Mouse (Mus musculus) liver, postnatal 0 days (tissue): ENCODE measurements around the gene Ltk. TPM values are rescaled to one million over a fixed set of nuclear protein-coding genes. Genes with fewer than 3 reads are reported as not detected.

Experiments
- ATAC-seq: fragments of 200-750 bp; cut with Nextera tagmentation; 2 replicates; pipeline ENCODE4 v1.8.0; 2017; ENCODE audit warnings: mild to moderate bottlenecking, moderate library complexity
- DNase-seq: peaks from one replicate; pipeline ENCODE4 v3.0.0-alpha.2; 2016
- H3K27ac ChIP-seq: fragments of 300-500 bp; sonication (generic); 2 replicates; pipeline ENCODE4 v1.5.1; 2014; ENCODE audit warnings: antibody characterized with exemption, moderate library complexity, mild to moderate bottlenecking, low read depth
- H3K27me3 ChIP-seq: fragments of 300-500 bp; sonication (generic); 2 replicates; pipeline ENCODE4 v1.6.1; 2014; ENCODE audit warnings: low read length, control low read depth, mixed read lengths; ENCODE audit not compliant: insufficient read depth
- H3K36me3 ChIP-seq: fragments of 300-500 bp; sonication (generic); replicated peaks from 2 replicates; pipeline ENCODE4 v1.6.1; 2014; ENCODE audit warnings: mild to moderate bottlenecking, control low read depth, low read length, moderate library complexity, mixed read lengths; ENCODE audit not compliant: insufficient read depth
- H3K4me1 ChIP-seq: fragments of 300-500 bp; sonication (generic); 2 replicates; pipeline ENCODE4 v1.6.1; 2014; ENCODE audit warnings: antibody characterized with exemption, mild to moderate bottlenecking, control low read depth; ENCODE audit not compliant: insufficient read depth
- H3K4me2 ChIP-seq: fragments of 300-500 bp; sonication (generic); 2 replicates; pipeline ENCODE4 v1.6.1; 2014; ENCODE audit warnings: low read depth, mild to moderate bottlenecking, low read length, moderate library complexity, mixed read lengths
- H3K4me3 ChIP-seq: fragments of 300-500 bp; sonication (generic); 2 replicates; pipeline ENCODE4 v1.5.1; 2014; ENCODE audit warnings: low read depth, low read length
- H3K9ac ChIP-seq: fragments of 300-500 bp; sonication (generic); replicated peaks from 2 replicates; pipeline ENCODE4 v1.6.1; 2014; ENCODE audit warnings: mild to moderate bottlenecking, moderate library complexity
- H3K9me3 ChIP-seq: fragments of 300-500 bp; sonication (generic); 2 replicates; pipeline ENCODE4 v1.6.1; 2016; ENCODE audit warnings: mild to moderate bottlenecking, control low read depth, low read length, mixed read lengths
- CTCF ChIP-seq: sonication (generic); IDR thresholded peaks from 2 replicates; pipeline ENCODE4 v1.5.1; 2016; ENCODE audit warnings: antibody characterized with exemption, low read depth
- EP300 ChIP-seq: IDR thresholded peaks from 2 replicates; pipeline ENCODE4 v1.6.1; 2016; ENCODE audit warnings: antibody characterized with exemption, low read depth, mild to moderate bottlenecking
- WGBS: fragments of 180-500 bp; shearing (Covaris S2); extraction: QIAGEN DNeasy Blood & Tissue Kit; methylation state at CpG from one replicate; pipeline ENCODE4 v1.1.7; 2014; ENCODE audit not compliant: insufficient replicate concordance; 5-methylcytosine and 5-hydroxymethylcytosine counted together
- polyA plus RNA-seq: library from polyadenylated mRNA; unstranded; fragments of >200 nt; fragmentation: Nextera tagmentation; extraction: Ambion mirVana; gene quantifications from 2 replicates; pipeline ENCODE4 v1.2.1, GENCODE M21; 2015

Gene Ltk
- 0.13 and 0.16 TPM in 2 replicates for polyA plus RNA-seq

DNA sequence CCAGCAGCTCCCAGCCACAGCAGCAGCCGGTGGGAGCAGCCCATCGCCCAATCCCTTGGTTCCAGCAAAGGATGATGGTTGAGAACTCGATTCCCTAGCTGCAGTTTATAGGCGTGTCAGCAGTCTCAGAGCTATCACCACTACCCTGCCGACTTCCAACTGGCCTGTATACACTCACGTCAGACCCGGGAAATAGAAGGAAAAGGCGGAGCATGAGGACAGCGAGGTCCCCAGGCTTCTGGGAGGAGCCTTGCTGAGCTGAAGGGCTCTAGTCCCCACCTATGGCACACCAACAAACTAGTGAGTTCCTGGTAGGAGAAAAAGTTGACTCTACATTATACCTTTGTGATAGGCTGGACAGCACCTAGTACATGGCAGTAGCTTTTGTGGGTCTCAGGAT, at the start of gene Ltk:
Gene Ltk (minus strand): TSS at position 181 of the 400 bp plus-strand sequence.
- TF ChIP-seq CTCF (no peak), EP300 (no peak)
- WGBS: 14% methylated on average over 9 of the region's 9 CpGs
- H3K4me1 ChIP-seq: peaks cover 10% of the 10 kb centered on the region
- H3K4me2 ChIP-seq: 0 out of 2 replicates have a peak within 1 kb of the TSS, but pooled peaks have one; percentile 96
- ATAC-seq: no peak
- H3K9ac ChIP-seq: no peak within 1 kb of the TSS
- H3K27ac ChIP-seq: no peak within 1 kb of the TSS
- no peaks in the 10 kb centered on the region for H3K9me3 ChIP-seq
- peaks cover 41% of the 10 kb centered on the region for H3K27me3 ChIP-seq
- no peak for DNase-seq
- H3K4me3 ChIP-seq: no peak within 1 kb of the TSS
- H3K36me3 ChIP-seq: peaks cover 3% of the 10 kb centered on the region; the same call in 1 of the 2 replicates

DNA sequence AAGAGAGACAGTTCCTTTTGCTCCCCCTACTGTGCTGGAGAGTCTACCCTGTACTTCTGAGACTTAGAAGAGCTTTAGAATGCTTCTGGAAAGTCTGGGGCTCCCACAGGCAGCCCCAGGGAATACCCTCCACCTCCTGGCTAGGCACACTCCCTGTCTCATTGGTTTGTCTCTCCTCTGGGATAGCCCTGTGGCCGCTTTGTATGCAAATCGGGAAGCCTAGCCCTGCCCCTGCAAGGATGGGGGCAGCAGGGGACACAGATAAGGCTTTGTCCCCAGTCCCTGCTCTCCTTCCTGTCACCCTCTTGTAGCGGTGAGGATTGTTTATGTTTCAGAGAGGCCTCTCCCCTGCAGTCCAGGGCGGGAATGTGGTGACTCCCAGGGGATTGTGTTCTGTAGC, 48.6 kb upstream of the Ltk start:
- Histone ChIP-seq H3K27me3 (no peaks in the 10 kb centered on the region; the same call in 1 of the 2 replicates), H3K27ac (no peak overlapping the region), H3K4me1 (no peaks in the 10 kb centered on the region; the same call in 1 of the 2 replicates), H3K36me3 (no peaks in the 10 kb centered on the region), H3K4me2 (no peak overlapping the region), H3K9ac (no peak overlapping the region), H3K4me3 (no peak overlapping the region), H3K9me3 (no peaks in the 10 kb centered on the region)
- ATAC-seq (no peak), DNase-seq (no peak)
- TF ChIP-seq CTCF: no peak
- no peak for TF ChIP-seq EP300
- 39% methylated on average over 4 of the region's 4 CpGs for WGBS

DNA sequence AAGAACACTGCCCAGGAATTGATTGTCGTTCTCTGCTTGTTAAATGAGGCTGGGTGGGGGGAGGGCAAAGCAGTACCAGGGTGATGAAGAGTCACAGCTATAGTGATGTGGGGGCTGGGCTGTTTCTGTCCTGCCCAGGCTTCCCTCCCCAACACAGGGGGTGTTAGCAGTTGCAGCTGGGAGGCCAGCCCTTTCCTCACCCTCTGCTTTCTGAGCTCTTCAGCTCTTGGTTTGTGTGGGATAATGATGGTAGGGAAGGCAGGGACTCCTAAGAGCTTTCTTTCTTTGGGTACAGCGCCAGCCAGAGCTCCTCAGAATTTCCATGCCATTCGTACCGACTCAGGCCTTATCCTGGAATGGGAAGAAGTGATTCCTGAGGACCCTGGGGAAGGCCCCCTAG, 48.2 kb upstream of the Ltk start:
- no peak for ATAC-seq
- no peak overlapping the region for H3K27ac ChIP-seq

DNA sequence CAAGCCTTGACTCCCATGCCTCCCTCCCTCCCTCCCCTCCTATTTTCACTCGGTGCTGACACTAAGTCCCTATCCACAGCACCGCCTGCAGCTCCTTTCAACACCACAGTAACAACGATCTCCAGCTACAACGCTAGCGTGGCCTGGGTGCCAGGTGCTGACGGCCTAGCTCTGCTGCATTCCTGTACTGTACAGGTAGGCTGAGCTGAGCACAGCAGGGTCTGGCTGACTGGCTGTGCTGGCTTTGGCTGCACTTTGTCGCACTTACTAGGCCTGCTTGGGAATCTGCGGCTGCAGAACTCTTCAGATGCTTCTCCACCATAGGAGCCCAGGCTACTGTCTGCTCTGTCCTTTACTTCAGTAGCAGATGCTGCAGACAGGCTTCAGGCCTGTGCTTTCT, 45.3 kb upstream of the Ltk start:
- no peak for DNase-seq
- H3K27me3 ChIP-seq: peaks cover 7% of the 10 kb centered on the region
- H3K9me3 ChIP-seq: no peaks in the 10 kb centered on the region
- no peak for ATAC-seq
- H3K36me3 ChIP-seq: no peaks in the 10 kb centered on the region
- TF ChIP-seq EP300: no peak
- TF ChIP-seq CTCF: no peak
- no peak overlapping the region for H3K4me3 ChIP-seq
- H3K4me2 ChIP-seq: no peak overlapping the region
- no peaks in the 10 kb centered on the region; the same call in 1 of the 2 replicates for H3K4me1 ChIP-seq
- H3K9ac ChIP-seq: no peak overlapping the region
- H3K27ac ChIP-seq: no peak overlapping the region
- 81% methylated on average over 8 of the region's 8 CpGs for WGBS

More for the DNA sequence above, 48.2 kb upstream of the Ltk start:
- H3K9me3 ChIP-seq: no peaks in the 10 kb centered on the region
- 75% methylated on average over 4 of the region's 4 CpGs for WGBS
- no peak overlapping the region for H3K4me2 ChIP-seq
- H3K4me3 ChIP-seq: no peak overlapping the region
- no peak for DNase-seq
- TF ChIP-seq CTCF (no peak), EP300 (no peak)
- no peak overlapping the region for H3K9ac ChIP-seq
- no peaks in the 10 kb centered on the region; the same call in 1 of the 2 replicates for H3K27me3 ChIP-seq
- no peaks in the 10 kb centered on the region for H3K36me3 ChIP-seq
- no peaks in the 10 kb centered on the region; the same call in 1 of the 2 replicates for H3K4me1 ChIP-seq

DNA sequence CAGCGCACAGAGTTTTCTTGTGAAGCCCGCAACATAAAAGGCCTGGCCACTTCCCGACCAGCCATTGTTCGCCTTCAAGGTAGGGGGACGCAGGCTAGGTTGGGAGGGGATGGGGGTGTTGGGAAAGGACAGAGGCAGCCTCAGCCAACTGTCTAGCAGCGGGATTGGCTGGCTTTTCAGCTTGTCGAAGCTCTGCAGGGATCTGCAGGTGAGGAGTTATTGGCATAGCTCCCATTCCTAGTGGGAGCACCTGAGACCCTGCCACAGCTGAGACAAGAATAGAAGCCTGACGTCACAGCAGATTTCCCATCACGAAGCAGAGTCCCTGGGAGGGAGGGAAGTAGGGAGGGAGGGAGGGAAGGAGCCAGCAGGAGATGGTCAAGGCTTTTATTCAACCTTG, 44.5 kb upstream of the Ltk start:
- H3K4me1 ChIP-seq: peaks cover 4% of the 10 kb centered on the region; the same call in 1 of the 2 replicates
- 75% methylated on average over 9 of the region's 9 CpGs for WGBS
- ATAC-seq (no peak), DNase-seq (no peak)
- H3K36me3 ChIP-seq: no peaks in the 10 kb centered on the region
- no peaks in the 10 kb centered on the region for H3K9me3 ChIP-seq
- H3K27me3 ChIP-seq: peaks cover 15% of the 10 kb centered on the region
- H3K9ac ChIP-seq: no peak overlapping the region
- H3K4me2 ChIP-seq: no peak overlapping the region
- H3K4me3 ChIP-seq: no peak overlapping the region
- H3K27ac ChIP-seq: no peak overlapping the region
- TF ChIP-seq EP300 (no peak), CTCF (no peak)

DNA sequence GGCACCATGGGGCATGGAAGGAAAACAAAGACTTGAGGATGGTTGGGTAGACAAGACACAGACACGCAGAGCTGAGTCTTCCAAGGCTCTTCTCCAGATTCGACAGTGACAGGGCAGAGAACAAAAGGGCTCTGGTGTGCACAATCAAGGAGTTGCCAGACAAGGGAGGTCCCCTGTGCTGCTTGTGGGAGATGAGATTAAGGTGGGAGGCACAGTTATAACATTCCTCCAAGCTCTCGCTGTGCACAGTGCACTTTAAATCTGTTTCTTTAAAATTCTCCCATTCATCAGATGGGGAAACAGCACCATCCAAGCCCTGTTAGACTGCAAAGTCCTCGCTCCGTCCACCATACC, 44.0 kb upstream of the Ltk start:
- Histone ChIP-seq H3K4me3 (no peak overlapping the region), H3K9ac (no peak overlapping the region), H3K36me3 (no peaks in the 10 kb centered on the region), H3K27me3 (peaks cover 19% of the 10 kb centered on the region), H3K9me3 (no peaks in the 10 kb centered on the region), H3K4me1 (peaks cover 5% of the 10 kb centered on the region; the same call in 1 of the 2 replicates), H3K4me2 (no peak overlapping the region), H3K27ac (no peak overlapping the region)
- DNase-seq (no peak), ATAC-seq (no peak)
- TF ChIP-seq CTCF: no peak
- TF ChIP-seq EP300: no peak
- 77% methylated on average over 5 of the region's 5 CpGs for WGBS
